Mouse (Mus musculus): ENCODE measurements around the gene Phtf2.

- TF ChIP-seq POLR2A (IDR thresholded peaks at IDR 0.05; ENCODE audit: control insufficient read depth, low read depth, low read length) (no peak), CTCF (IDR thresholded peaks at IDR 0.05; ENCODE audit: control insufficient read depth, insufficient read depth, insufficient replicate concordance, low read depth, low read length) (no peak)
These were observed 51.2 kb downstream of the Phtf2 start for GRCm38 (mm10) chr5:20830717-20831116.

Measured in testis, adult 2 months (tissue).